Comparison of ENCODE assay signal across 8 mouse cellular contexts in the genomic region with DNA sequence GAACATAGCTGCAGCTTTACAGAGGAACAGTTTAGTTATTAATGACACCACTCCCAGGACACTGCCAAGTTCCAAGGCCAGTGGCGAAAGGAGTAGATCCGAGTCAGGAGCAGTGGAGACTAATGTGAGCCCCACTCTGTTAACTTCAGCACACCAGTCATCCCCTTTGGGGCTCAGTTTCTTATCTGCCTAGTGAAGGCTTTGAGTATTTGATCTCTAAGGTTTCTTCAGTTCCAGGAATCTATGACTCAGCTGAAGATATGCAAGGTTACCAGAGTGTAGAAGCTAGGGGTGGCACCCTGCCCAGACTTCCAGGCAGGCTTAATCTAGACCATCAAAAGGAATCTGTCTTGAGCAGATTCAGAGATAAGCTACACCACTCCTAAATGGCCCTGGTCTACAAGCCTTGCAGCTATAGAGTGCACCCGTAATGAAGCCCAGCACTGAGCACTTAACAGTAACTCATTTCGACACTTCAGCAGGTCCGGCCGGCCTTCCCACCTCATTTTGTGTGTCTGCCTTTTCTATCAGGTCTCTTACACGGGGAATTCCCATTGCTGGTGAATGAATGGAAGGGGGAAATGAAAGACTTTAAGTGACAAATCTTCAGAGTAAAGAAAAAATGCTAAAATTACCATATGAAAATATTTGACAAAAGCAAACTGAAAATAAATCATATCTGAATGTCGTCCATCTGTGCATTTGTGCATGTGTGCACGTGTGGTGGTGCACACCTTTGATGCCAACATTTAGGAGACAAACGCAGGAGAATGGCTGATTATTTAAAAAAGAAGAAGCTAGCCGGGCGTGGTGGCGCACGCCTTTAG. TPM values are rescaled to one million over a fixed set of nuclear protein-coding genes. Genes with fewer than 3 reads are reported as not detected.
DNase-seq lines count a peak whose midpoint lies in the region; ATAC-seq lines count a peak whose summit lies in the region.

No protein-coding gene starts in this region.

- peak; percentile 72 for DNase-seq in ovary, adult 18-20 months (ENCODE audit: low spot score)
- no peak for DNase-seq in ovary, postnatal 14 days (ENCODE audit: low spot score)
- peak; percentile 89 for DNase-seq in adrenal gland, adult 8-10 months
- peak; percentile 81 for DNase-seq in kidney, adult 11 months
- no peak for DNase-seq in thymus, postnatal 14 days
- DNase-seq in forebrain, embryonic 11.5 days (ENCODE audit: low spot score): no peak
- DNase-seq in thymus, postnatal 10 days (ENCODE audit: low spot score in 2 of 2): no peak

- no peak overlapping the region for H3K4me2 ChIP-seq in lung, embryonic 15.5 days
- H3K4me2 ChIP-seq in forebrain, embryonic 11.5 days (ENCODE audit: low read depth, low read length, severe bottlenecking): no peak overlapping the region

- H3K27me3 ChIP-seq in lung, embryonic 15.5 days: no peaks in the 10 kb centered on the region
- H3K27me3 ChIP-seq in forebrain, embryonic 11.5 days (ENCODE audit: control insufficient read depth, insufficient read depth, low read length): no peaks in the 10 kb centered on the region

- H3K4me1 ChIP-seq in lung, embryonic 15.5 days: peaks cover 19% of the 10 kb centered on the region
- H3K4me1 ChIP-seq in forebrain, embryonic 11.5 days (replicated peaks; ENCODE audit: control insufficient read depth, insufficient read depth, low read length): no peaks in the 10 kb centered on the region

- peak overlapping the region; percentile 72 for H3K27ac ChIP-seq in lung, embryonic 15.5 days
- no peak overlapping the region for H3K27ac ChIP-seq in forebrain, embryonic 11.5 days (ENCODE audit: low read depth, low read length)

- peak; percentile 87 for ATAC-seq in lung, embryonic 15.5 days (ENCODE audit: borderline replicate concordance, extremely low read depth, low FRiP score, low TSS enrichment)
- no peak for ATAC-seq in forebrain, embryonic 11.5 days (replicated peaks; ENCODE audit: low FRiP score)

- no peaks in the 10 kb centered on the region for H3K9me3 ChIP-seq in lung, embryonic 15.5 days
- H3K9me3 ChIP-seq in forebrain, embryonic 11.5 days (ENCODE audit: control insufficient read depth, low read length): no peaks in the 10 kb centered on the region

- H3K4me3 ChIP-seq in lung, embryonic 15.5 days: no peak overlapping the region
- no peak overlapping the region for H3K4me3 ChIP-seq in forebrain, embryonic 11.5 days (ENCODE audit: low read depth, low read length)

- H3K9ac ChIP-seq in lung, embryonic 15.5 days: no peak overlapping the region
- H3K9ac ChIP-seq in forebrain, embryonic 11.5 days (ENCODE audit: low read length): no peak overlapping the region

- WGBS in lung, embryonic 15.5 days: 59% methylated on average over 14 of the region's 14 CpGs
- WGBS in forebrain, embryonic 11.5 days: 89% methylated on average over 14 of the region's 14 CpGs

- no peaks in the 10 kb centered on the region for H3K36me3 ChIP-seq in lung, embryonic 15.5 days
- H3K36me3 ChIP-seq in forebrain, embryonic 11.5 days (ENCODE audit: control insufficient read depth, insufficient read depth, low read length): no peaks in the 10 kb centered on the region

RNA-seq across cellular contexts. Expression of a gene that starts 21.0 kb away (rescaled TPM):
- 100 to 1,000 TPM in 1 of 4 experiments, 10 to 100 TPM in 3; 75.1 to 111 (median 90.7) TPM for total RNA-seq in adrenal gland, adult 8-10 months (2022)
- polyA plus RNA-seq in lung, embryonic 15.5 days (2015; fragmentation: Nextera tagmentation; extraction: Ambion mirVana): 56.8 and 61.9 TPM in 2 replicates
- 34.3 and 35.5 TPM in 2 replicates for polyA plus RNA-seq in forebrain, embryonic 11.5 days (2014; fragmentation: Nextera tagmentation; extraction: Ambion mirVana)

RNA-seq across cellular contexts. Expression of a gene that starts 28.2 kb away (rescaled TPM):
- total RNA-seq in adrenal gland, adult 8-10 months (2022): 10 to 100 TPM; 81.9 to 100.0 (median 86.2) TPM
- polyA plus RNA-seq in lung, embryonic 15.5 days (2015; fragmentation: Nextera tagmentation; extraction: Ambion mirVana): 199 and 200 TPM in 2 replicates
- polyA plus RNA-seq in forebrain, embryonic 11.5 days (2014; fragmentation: Nextera tagmentation; extraction: Ambion mirVana): 227 and 228 TPM in 2 replicates

RNA-seq across cellular contexts. Expression of a gene that starts 28.3 kb away (rescaled TPM):
- total RNA-seq in adrenal gland, adult 8-10 months (2022): 100 to 1,000 TPM; 255 to 303 (median 272) TPM
- polyA plus RNA-seq in lung, embryonic 15.5 days (2015; fragmentation: Nextera tagmentation; extraction: Ambion mirVana): 327 and 340 TPM in 2 replicates
- 376 and 404 TPM in 2 replicates for polyA plus RNA-seq in forebrain, embryonic 11.5 days (2014; fragmentation: Nextera tagmentation; extraction: Ambion mirVana)

RNA-seq across cellular contexts. Expression of a gene that starts 47.9 kb away (rescaled TPM):
- total RNA-seq in adrenal gland, adult 8-10 months (2022): 1 to 10 TPM; 1.8 to 4.1 (median 3.0) TPM
- 0.07 TPM in 1 of 2 replicates, not detected in the other for polyA plus RNA-seq in lung, embryonic 15.5 days (2015; fragmentation: Nextera tagmentation; extraction: Ambion mirVana)
- polyA plus RNA-seq in forebrain, embryonic 11.5 days (2014; fragmentation: Nextera tagmentation; extraction: Ambion mirVana): not detected in 2 replicates

RNA-seq across cellular contexts. Expression of a gene that starts 54.7 kb away (rescaled TPM):
- total RNA-seq in adrenal gland, adult 8-10 months (2022): 10 to 100 TPM; 14.1 to 21.6 (median 15.0) TPM
- 17.3 and 24.3 TPM in 2 replicates for polyA plus RNA-seq in lung, embryonic 15.5 days (2015; fragmentation: Nextera tagmentation; extraction: Ambion mirVana)
- polyA plus RNA-seq in forebrain, embryonic 11.5 days (2014; fragmentation: Nextera tagmentation; extraction: Ambion mirVana): 4.8 and 4.9 TPM in 2 replicates

Comparison
In these comparisons a context has a peak if more than half of its experiments do, and no peak if none do; other contexts are left out.
1. DNase-seq: peak in ovary, adult 18-20 months (single experiment), adrenal gland, adult 8-10 months (single experiment) and kidney, adult 11 months (single experiment); none in ovary, postnatal 14 days (single experiment), thymus, postnatal 14 days (single experiment), forebrain, embryonic 11.5 days (single experiment) and thymus, postnatal 10 days (0 of 2).